Mouse (Mus musculus): ENCODE data around the gene Ltbp1. TPM values are rescaled to one million over a fixed set of nuclear protein-coding genes. Genes with fewer than 3 reads are reported as not detected.

Ltbp1 gene
- polyA plus RNA-seq, 1 experiment from 2014 or later = 40.2 TPM

GRCm38 (mm10) chr17:75151800-75152199 is 146.4 kb downstream of the Ltbp1 start:
- Histone ChIP-seq H3K4me3 (ENCODE audit: low read length) (no peak overlapping the region), H3K27ac (ENCODE audit: low read length) (no peak overlapping the region), H3K4me1 (ENCODE audit: insufficient read depth, low read length) (peaks cover 2% of the 10 kb centered on the region; the same call in 1 of the 2 replicates), H3K36me3 (ENCODE audit: insufficient read depth, low read length) (no peaks in the 10 kb centered on the region), H3K27me3 (ENCODE audit: insufficient read depth, low read length) (no peaks in the 10 kb centered on the region), H3K4me2 (replicated peaks; ENCODE audit: low read depth, low read length) (no peak overlapping the region), H3K9me3 (ENCODE audit: low read length) (no peaks in the 10 kb centered on the region), H3K9ac (replicated peaks; ENCODE audit: low read length) (no peak overlapping the region)
- WGBS = 49% methylated on average over 9 of the region's 9 CpGs
- peak; percentile 69; the same call in 1 of the 2 replicates for ATAC-seq (ENCODE audit: low FRiP score, low TSS enrichment)

GRCm38 (mm10) chr17:75153088-75153487 is 147.7 kb downstream of the Ltbp1 start:
- Histone ChIP-seq H3K4me1 (ENCODE audit: insufficient read depth, low read length) (peaks cover 2% of the 10 kb centered on the region; the same call in 1 of the 2 replicates), H3K27me3 (ENCODE audit: insufficient read depth, low read length) (no peaks in the 10 kb centered on the region), H3K4me2 (replicated peaks; ENCODE audit: low read depth, low read length) (no peak overlapping the region), H3K27ac (ENCODE audit: low read length) (no peak overlapping the region), H3K4me3 (ENCODE audit: low read length) (no peak overlapping the region), H3K36me3 (ENCODE audit: insufficient read depth, low read length) (no peaks in the 10 kb centered on the region), H3K9ac (replicated peaks; ENCODE audit: low read length) (no peak overlapping the region), H3K9me3 (ENCODE audit: low read length) (no peaks in the 10 kb centered on the region)
- 63% methylated on average over 6 of the region's 6 CpGs for WGBS
- no peak for ATAC-seq (ENCODE audit: low FRiP score, low TSS enrichment)

- no peak overlapping the region for H3K27ac ChIP-seq (ENCODE audit: low read length)
- H3K36me3 ChIP-seq (ENCODE audit: insufficient read depth, low read length) = peaks cover 2% of the 10 kb centered on the region; the same call in 1 of the 2 replicates
- peaks cover 2% of the 10 kb centered on the region; the same call in 1 of the 2 replicates for H3K4me1 ChIP-seq (ENCODE audit: insufficient read depth, low read length)
- H3K27me3 ChIP-seq (ENCODE audit: insufficient read depth, low read length) = no peaks in the 10 kb centered on the region
- no peak overlapping the region for H3K4me2 ChIP-seq (replicated peaks; ENCODE audit: low read depth, low read length)
- ATAC-seq (ENCODE audit: low FRiP score, low TSS enrichment) = no peak
- H3K4me3 ChIP-seq (ENCODE audit: low read length) = no peak overlapping the region
- no peak overlapping the region for H3K9ac ChIP-seq (replicated peaks; ENCODE audit: low read length)
- WGBS = 92% methylated on average over 6 of the region's 6 CpGs
- no peaks in the 10 kb centered on the region for H3K9me3 ChIP-seq (ENCODE audit: low read length)
These were observed 153.0 kb downstream of the Ltbp1 start for GRCm38 (mm10) chr17:75158385-75158784.

DNA sequence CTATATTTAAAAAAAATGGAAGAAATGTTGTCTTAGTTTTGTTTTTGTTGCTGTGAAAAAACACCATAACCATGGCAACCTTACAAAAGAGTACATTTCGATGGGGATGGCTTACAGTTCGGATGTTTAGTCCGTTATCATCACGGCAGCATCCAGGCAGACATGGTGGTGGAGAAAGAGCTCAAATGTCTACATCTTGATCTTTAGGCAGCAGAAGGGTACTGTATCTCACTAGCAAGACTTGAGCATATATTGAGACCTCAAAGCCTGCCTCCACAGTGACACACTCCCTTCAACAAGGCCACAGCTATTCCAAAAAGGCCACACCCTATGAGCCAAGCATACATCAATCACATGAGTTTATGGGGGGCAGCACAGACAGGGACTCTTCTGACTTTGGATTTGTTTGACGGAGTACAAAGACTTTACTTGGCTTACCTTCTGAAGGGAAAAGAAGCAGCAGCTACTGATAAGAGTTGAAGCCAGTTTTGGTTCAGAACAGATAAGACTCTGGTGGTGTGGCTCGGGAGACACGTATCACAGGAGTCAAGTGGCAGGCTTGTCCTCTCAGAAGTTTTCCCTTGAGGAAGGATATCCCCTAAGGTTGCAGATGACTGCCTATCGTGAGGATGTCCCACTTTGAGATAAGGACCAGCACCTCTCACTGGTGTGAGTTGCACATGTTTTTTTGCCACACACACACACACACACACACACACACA is 153.9 kb downstream of the Ltbp1 start:
- Histone ChIP-seq H3K9ac (replicated peaks; ENCODE audit: low read length) (no peak overlapping the region), H3K27me3 (ENCODE audit: insufficient read depth, low read length) (no peaks in the 10 kb centered on the region), H3K9me3 (ENCODE audit: low read length) (no peaks in the 10 kb centered on the region), H3K4me1 (ENCODE audit: insufficient read depth, low read length) (peaks cover 2% of the 10 kb centered on the region; the same call in 1 of the 2 replicates), H3K4me3 (ENCODE audit: low read length) (no peak overlapping the region), H3K27ac (ENCODE audit: low read length) (no peak overlapping the region), H3K36me3 (ENCODE audit: insufficient read depth, low read length) (peaks cover 2% of the 10 kb centered on the region; the same call in 1 of the 2 replicates), H3K4me2 (replicated peaks; ENCODE audit: low read depth, low read length) (no peak overlapping the region)
- 91% methylated on average over 8 of the region's 8 CpGs for WGBS
- no peak for ATAC-seq (ENCODE audit: low FRiP score, low TSS enrichment)

DNA sequence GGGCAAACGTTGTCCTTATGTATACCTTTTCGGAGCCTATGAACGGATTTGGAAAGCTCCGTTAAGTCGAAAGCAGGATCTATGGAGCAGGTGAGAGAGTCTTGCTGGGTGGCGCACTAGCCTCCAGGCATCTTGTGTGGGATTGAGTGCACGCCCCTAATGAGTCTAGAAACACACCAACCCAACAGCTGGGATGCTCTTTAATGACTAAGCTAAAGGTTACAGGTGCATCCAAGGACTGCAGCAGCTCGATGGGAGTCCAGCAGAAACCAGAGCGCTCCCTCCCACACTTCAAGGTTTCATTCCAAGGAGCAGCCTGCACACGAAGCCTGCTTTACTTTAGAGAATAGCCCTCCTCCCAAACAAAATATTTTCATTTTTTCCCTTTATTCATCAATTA is 155.7 kb downstream of the Ltbp1 start:
- no peaks in the 10 kb centered on the region for H3K9me3 ChIP-seq (ENCODE audit: low read length)
- 68% methylated on average over 10 of the region's 10 CpGs for WGBS
- no peaks in the 10 kb centered on the region for H3K27me3 ChIP-seq (ENCODE audit: insufficient read depth, low read length)
- H3K36me3 ChIP-seq (ENCODE audit: insufficient read depth, low read length) = peaks cover 2% of the 10 kb centered on the region; the same call in 1 of the 2 replicates
- 0 out of 2 replicates have a peak, but pooled peaks cover 2% of the 10 kb centered on the region for H3K4me1 ChIP-seq (ENCODE audit: insufficient read depth, low read length)
- no peak overlapping the region for H3K9ac ChIP-seq (replicated peaks; ENCODE audit: low read length)
- H3K4me3 ChIP-seq (ENCODE audit: low read length) = no peak overlapping the region
- no peak overlapping the region for H3K27ac ChIP-seq (ENCODE audit: low read length)
- H3K4me2 ChIP-seq (replicated peaks; ENCODE audit: low read depth, low read length) = no peak overlapping the region
- 0 out of 2 replicates have a peak, but pooled peaks have one; percentile 30 for ATAC-seq (ENCODE audit: low FRiP score, low TSS enrichment)

- Histone ChIP-seq H3K9me3 (ENCODE audit: low read length) (no peaks in the 10 kb centered on the region), H3K27ac (ENCODE audit: low read length) (no peak overlapping the region), H3K4me2 (replicated peaks; ENCODE audit: low read depth, low read length) (no peak overlapping the region), H3K9ac (replicated peaks; ENCODE audit: low read length) (no peak overlapping the region), H3K27me3 (ENCODE audit: insufficient read depth, low read length) (no peaks in the 10 kb centered on the region), H3K4me1 (ENCODE audit: insufficient read depth, low read length) (no peaks in the 10 kb centered on the region), H3K4me3 (ENCODE audit: low read length) (no peak overlapping the region), H3K36me3 (ENCODE audit: insufficient read depth, low read length) (peaks cover 2% of the 10 kb centered on the region; the same call in 1 of the 2 replicates)
- no peak; the same call in 1 of the 2 replicates for ATAC-seq (ENCODE audit: low FRiP score, low TSS enrichment)
- 50% methylated on average over 4 of the region's 4 CpGs for WGBS
These were observed 156.6 kb downstream of the Ltbp1 start for GRCm38 (mm10) chr17:75161931-75162330.

GRCm38 (mm10) chr17:75164566-75164965 is 159.2 kb downstream of the Ltbp1 start:
- H3K4me2 ChIP-seq (replicated peaks; ENCODE audit: low read depth, low read length) = no peak overlapping the region
- H3K4me1 ChIP-seq (ENCODE audit: insufficient read depth, low read length) = no peaks in the 10 kb centered on the region
- peaks cover under 1% of the 10 kb centered on the region; the same call in 1 of the 2 replicates for H3K36me3 ChIP-seq (ENCODE audit: insufficient read depth, low read length)
- H3K27me3 ChIP-seq (ENCODE audit: insufficient read depth, low read length) = no peaks in the 10 kb centered on the region
- no peak overlapping the region for H3K4me3 ChIP-seq (ENCODE audit: low read length)
- no peak overlapping the region for H3K9ac ChIP-seq (replicated peaks; ENCODE audit: low read length)
- 72% methylated on average over 5 of the region's 5 CpGs for WGBS
- no peak for ATAC-seq (ENCODE audit: low FRiP score, low TSS enrichment)
- no peaks in the 10 kb centered on the region for H3K9me3 ChIP-seq (ENCODE audit: low read length)
- no peak overlapping the region for H3K27ac ChIP-seq (ENCODE audit: low read length)

GRCm38 (mm10) chr17:75168572-75169200 is 163.3 kb downstream of the Ltbp1 start:
- Histone ChIP-seq H3K4me1 (ENCODE audit: insufficient read depth, low read length) (no peaks in the 10 kb centered on the region), H3K27me3 (ENCODE audit: insufficient read depth, low read length) (no peaks in the 10 kb centered on the region), H3K36me3 (ENCODE audit: insufficient read depth, low read length) (no peaks in the 10 kb centered on the region), H3K9ac (replicated peaks; ENCODE audit: low read length) (no peak overlapping the region), H3K4me3 (ENCODE audit: low read length) (no peak overlapping the region), H3K9me3 (ENCODE audit: low read length) (no peaks in the 10 kb centered on the region), H3K27ac (ENCODE audit: low read length) (no peak overlapping the region), H3K4me2 (replicated peaks; ENCODE audit: low read depth, low read length) (no peak overlapping the region)
- 73% methylated on average over 3 of the region's 3 CpGs for WGBS
- ATAC-seq (ENCODE audit: low FRiP score, low TSS enrichment) = no peak

DNA sequence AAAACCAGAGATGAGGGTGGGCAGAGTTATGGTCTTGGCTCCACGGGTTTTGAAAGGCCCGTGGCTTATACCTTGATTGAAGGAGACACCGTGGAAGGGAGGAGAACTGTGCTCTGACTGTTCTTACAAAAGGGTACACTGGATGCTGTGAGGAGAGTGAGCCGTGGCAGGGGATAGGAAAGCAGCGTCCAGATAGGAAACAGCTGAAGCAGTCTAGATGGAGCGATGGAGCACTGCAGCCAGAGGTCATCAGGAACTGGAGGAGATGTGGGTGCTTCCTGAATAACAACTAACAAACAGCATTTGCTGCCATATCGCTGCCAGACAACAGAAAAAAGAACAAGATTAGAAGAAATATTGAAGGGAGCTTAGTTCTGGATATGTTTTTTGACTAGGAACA is 166.3 kb downstream of the Ltbp1 start:
- H3K4me2 ChIP-seq (replicated peaks; ENCODE audit: low read depth, low read length) = no peak overlapping the region
- H3K4me1 ChIP-seq (ENCODE audit: insufficient read depth, low read length) = peaks cover 4% of the 10 kb centered on the region; the same call in 1 of the 2 replicates
- H3K9me3 ChIP-seq (ENCODE audit: low read length) = no peaks in the 10 kb centered on the region
- H3K4me3 ChIP-seq (ENCODE audit: low read length) = no peak overlapping the region
- 73% methylated on average over 7 of the region's 7 CpGs for WGBS
- no peak overlapping the region for H3K27ac ChIP-seq (ENCODE audit: low read length)
- H3K36me3 ChIP-seq (ENCODE audit: insufficient read depth, low read length) = no peaks in the 10 kb centered on the region
- H3K9ac ChIP-seq (replicated peaks; ENCODE audit: low read length) = no peak overlapping the region
- no peak for ATAC-seq (ENCODE audit: low FRiP score, low TSS enrichment)
- H3K27me3 ChIP-seq (ENCODE audit: insufficient read depth, low read length) = no peaks in the 10 kb centered on the region

Data from kidney, embryonic 16.5 days (tissue).